Mouse (Mus musculus): ENCODE data around the gene Gpc5.
"Not testable (repeated sequence)": the region's sequence is repeated elsewhere in the genome, so short reads cannot be mapped to it uniquely, and the experiment has no call there.

Gene Gpc5

GRCm38 (mm10) chr14:115092081-115092480, at the start of gene Gpc5:
Gpc5 (plus strand) TSS chr14:115092215.
- H3K27me3 ChIP-seq (ENCODE audit: control insufficient read depth, insufficient read depth, low read length, poor library complexity, severe bottlenecking): no peaks in the 10 kb centered on the region
- no peaks in the 10 kb centered on the region for H3K36me3 ChIP-seq (ENCODE audit: control insufficient read depth, insufficient read depth, low read length, poor library complexity, severe bottlenecking)
- DNase-seq (ENCODE audit: low read depth, low spot score): peak; percentile 81

GRCm38 (mm10) chr14:115042660-115043059, 49.4 kb upstream of the Gpc5 start:
- DNase-seq (ENCODE audit: low read depth, low spot score): peak; percentile 13
- Histone ChIP-seq H3K27me3 (ENCODE audit: control insufficient read depth, insufficient read depth, low read length, poor library complexity, severe bottlenecking) (no peaks in the 10 kb centered on the region), H3K36me3 (ENCODE audit: control insufficient read depth, insufficient read depth, low read length, poor library complexity, severe bottlenecking) (peaks cover 2% of the 10 kb centered on the region; the same call in 1 of the 2 replicates)

GRCm38 (mm10) chr14:115044016-115044415, 48.0 kb upstream of the Gpc5 start:
- H3K27me3 ChIP-seq (ENCODE audit: control insufficient read depth, insufficient read depth, low read length, poor library complexity, severe bottlenecking): no peaks in the 10 kb centered on the region
- peaks cover 2% of the 10 kb centered on the region; the same call in 1 of the 2 replicates for H3K36me3 ChIP-seq (ENCODE audit: control insufficient read depth, insufficient read depth, low read length, poor library complexity, severe bottlenecking)
- DNase-seq (ENCODE audit: low read depth, low spot score): no peak

GRCm38 (mm10) chr14:115045712-115046111, 46.3 kb upstream of the Gpc5 start:
- DNase-seq (ENCODE audit: low read depth, low spot score): no peak
- H3K36me3 ChIP-seq (ENCODE audit: control insufficient read depth, insufficient read depth, low read length, poor library complexity, severe bottlenecking): peaks cover 2% of the 10 kb centered on the region; the same call in 1 of the 2 replicates
- no peaks in the 10 kb centered on the region for H3K27me3 ChIP-seq (ENCODE audit: control insufficient read depth, insufficient read depth, low read length, poor library complexity, severe bottlenecking)

GRCm38 (mm10) chr14:115047316-115047715, 44.7 kb upstream of the Gpc5 start:
- Histone ChIP-seq H3K27me3 (ENCODE audit: control insufficient read depth, insufficient read depth, low read length, poor library complexity, severe bottlenecking) (no peaks in the 10 kb centered on the region), H3K36me3 (ENCODE audit: control insufficient read depth, insufficient read depth, low read length, poor library complexity, severe bottlenecking) (peaks cover 2% of the 10 kb centered on the region; the same call in 1 of the 2 replicates)
- no peak for DNase-seq (ENCODE audit: low read depth, low spot score)

GRCm38 (mm10) chr14:115047990-115048862, 43.8 kb upstream of the Gpc5 start:
- DNase-seq (ENCODE audit: low read depth, low spot score): no peak
- Histone ChIP-seq H3K27me3 (ENCODE audit: control insufficient read depth, insufficient read depth, low read length, poor library complexity, severe bottlenecking) (no peaks in the 10 kb centered on the region), H3K36me3 (ENCODE audit: control insufficient read depth, insufficient read depth, low read length, poor library complexity, severe bottlenecking) (peaks cover 2% of the 10 kb centered on the region; the same call in 1 of the 2 replicates)

GRCm38 (mm10) chr14:115048863-115049566, 43.0 kb upstream of the Gpc5 start:
- H3K27me3 ChIP-seq (ENCODE audit: control insufficient read depth, insufficient read depth, low read length, poor library complexity, severe bottlenecking): no peaks in the 10 kb centered on the region
- DNase-seq (ENCODE audit: low read depth, low spot score): no peak
- H3K36me3 ChIP-seq (ENCODE audit: control insufficient read depth, insufficient read depth, low read length, poor library complexity, severe bottlenecking): no peaks in the 10 kb centered on the region

- Histone ChIP-seq H3K27me3 (ENCODE audit: control insufficient read depth, insufficient read depth, low read length, poor library complexity, severe bottlenecking) (no peaks in the 10 kb centered on the region), H3K36me3 (ENCODE audit: control insufficient read depth, insufficient read depth, low read length, poor library complexity, severe bottlenecking) (no peaks in the 10 kb centered on the region)
- no peak for DNase-seq (ENCODE audit: low read depth, low spot score)
Measured at GRCm38 (mm10) chr14:115049831-115050230, 42.2 kb upstream of the Gpc5 start.

- Histone ChIP-seq H3K36me3 (ENCODE audit: control insufficient read depth, insufficient read depth, low read length, poor library complexity, severe bottlenecking) (no peaks in the 10 kb centered on the region), H3K27me3 (ENCODE audit: control insufficient read depth, insufficient read depth, low read length, poor library complexity, severe bottlenecking) (no peaks in the 10 kb centered on the region)
- no peak for DNase-seq (ENCODE audit: low read depth, low spot score)
Measured at GRCm38 (mm10) chr14:115051106-115051760, 40.8 kb upstream of the Gpc5 start.

GRCm38 (mm10) chr14:115052371-115052770, 39.6 kb upstream of the Gpc5 start:
- no peak for DNase-seq (ENCODE audit: low read depth, low spot score)
- no peaks in the 10 kb centered on the region for H3K36me3 ChIP-seq (ENCODE audit: control insufficient read depth, insufficient read depth, low read length, poor library complexity, severe bottlenecking)
- no peaks in the 10 kb centered on the region for H3K27me3 ChIP-seq (ENCODE audit: control insufficient read depth, insufficient read depth, low read length, poor library complexity, severe bottlenecking)

- no peak for DNase-seq (ENCODE audit: low read depth, low spot score)
- no peaks in the 10 kb centered on the region for H3K36me3 ChIP-seq (ENCODE audit: control insufficient read depth, insufficient read depth, low read length, poor library complexity, severe bottlenecking)
Measured at GRCm38 (mm10) chr14:115054252-115054651, 37.8 kb upstream of the Gpc5 start.

GRCm38 (mm10) chr14:115057524-115057923, 34.5 kb upstream of the Gpc5 start:
- H3K36me3 ChIP-seq (ENCODE audit: control insufficient read depth, insufficient read depth, low read length, poor library complexity, severe bottlenecking): no peaks in the 10 kb centered on the region
- DNase-seq (ENCODE audit: low read depth, low spot score): no peak

More at GRCm38 (mm10) chr14:115054252-115054651, 37.8 kb upstream of the Gpc5 start:
- no peaks in the 10 kb centered on the region for H3K27me3 ChIP-seq (ENCODE audit: control insufficient read depth, insufficient read depth, low read length, poor library complexity, severe bottlenecking)

GRCm38 (mm10) chr14:115066164-115066563, 25.9 kb upstream of the Gpc5 start:
- not testable (repeated sequence) for H3K27me3 ChIP-seq (ENCODE audit: control insufficient read depth, insufficient read depth, low read length, poor library complexity, severe bottlenecking); DNase-seq (ENCODE audit: low read depth, low spot score); H3K36me3 ChIP-seq (ENCODE audit: control insufficient read depth, insufficient read depth, low read length, poor library complexity, severe bottlenecking)

More at GRCm38 (mm10) chr14:115057524-115057923, 34.5 kb upstream of the Gpc5 start:
- no peaks in the 10 kb centered on the region for H3K27me3 ChIP-seq (ENCODE audit: control insufficient read depth, insufficient read depth, low read length, poor library complexity, severe bottlenecking)

GRCm38 (mm10) chr14:115070534-115070933, 21.5 kb upstream of the Gpc5 start:
- no peaks in the 10 kb centered on the region for H3K27me3 ChIP-seq (ENCODE audit: control insufficient read depth, insufficient read depth, low read length, poor library complexity, severe bottlenecking)
- DNase-seq (ENCODE audit: low read depth, low spot score): no peak
- no peaks in the 10 kb centered on the region for H3K36me3 ChIP-seq (ENCODE audit: control insufficient read depth, insufficient read depth, low read length, poor library complexity, severe bottlenecking)

All from splenic B cell, adult 2 months (primary cell).